Mouse (Mus musculus): ENCODE results near the gene Lmx1b. TPM values are rescaled to one million over a fixed set of nuclear protein-coding genes. Genes with fewer than 3 reads are reported as not detected.

The Lmx1b gene
- total RNA-seq (2023): not detected

GRCm38 (mm10) chr2:33640171-33640721, at the start of gene Lmx1b:
Lmx1b (minus strand) TSS chr2:33640511.

Other genes with a start within 250 kb of the Lmx1b start
- gene Zbtb34, start 209.2 kb downstream of the Lmx1b start, total RNA-seq (2023): 10 to 100 TPM; 13.1 to 17.2 TPM
- gene Zbtb43, start 172.0 kb downstream of the Lmx1b start, total RNA-seq (2023): 10 to 100 TPM; 37.7 to 37.8 TPM
- gene Mvb12b, start 247.4 kb upstream of the Lmx1b start, total RNA-seq (2023): 1 to 10 TPM; 1.1 to 4.1 TPM

Data from B cell, adult 67 days (primary cell).